Mouse (Mus musculus): Measurements from ENCODE around the gene Urgcp.

GRCm38 (mm10) chr11:5790431-5790830, 28.3 kb upstream of the Urgcp start:
- TF ChIP-seq CTCF (IDR thresholded peaks at IDR 0.05; ENCODE audit: low read depth) (no peak), EP300 (IDR thresholded peaks at IDR 0.05; ENCODE audit: low read depth) (no peak)
